Mouse (Mus musculus) forebrain, embryonic 11.5 days (tissue): ENCODE results near the gene Rap2a. TPM values are rescaled to one million over a fixed set of nuclear protein-coding genes. Genes with fewer than 3 reads are reported as not detected.

Experiments
- ATAC-seq: fragments of 200-750 bp; cut with Nextera tagmentation; replicated peaks from 2 replicates; pipeline ENCODE4 v1.8.0; 2017; ENCODE audit warnings: moderate TSS enrichment; ENCODE audit not compliant: low FRiP score
- DNase-seq: peaks from one replicate; pipeline ENCODE4 v3.0.0-alpha.2; 2017; ENCODE audit warnings: low spot score
- H3K27ac ChIP-seq: fragments of 300-500 bp; sonication (generic); 2 replicates; pipeline ENCODE4 v1.5.1; 2014; ENCODE audit warnings: low read depth, low read length
- H3K27me3 ChIP-seq: fragments of 300-500 bp; sonication (generic); 2 replicates; pipeline ENCODE4 v1.6.1; 2014; ENCODE audit warnings: mild to moderate bottlenecking, low read length, mixed read lengths; ENCODE audit not compliant: control insufficient read depth, insufficient read depth
- H3K36me3 ChIP-seq: fragments of 300-500 bp; sonication (generic); 2 replicates; pipeline ENCODE4 v1.6.1; 2014; ENCODE audit warnings: mild to moderate bottlenecking, low read length, moderate library complexity, mixed read lengths; ENCODE audit not compliant: control insufficient read depth, insufficient read depth
- H3K4me1 ChIP-seq: fragments of 300-500 bp; sonication (generic); replicated peaks from 2 replicates; pipeline ENCODE4 v1.6.1; 2014; ENCODE audit warnings: low read length, mixed read lengths; ENCODE audit not compliant: control insufficient read depth, insufficient read depth
- H3K4me2 ChIP-seq: fragments of 300-500 bp; sonication (generic); 2 replicates; pipeline ENCODE4 v1.6.1; 2014; ENCODE audit warnings: low read depth, mild to moderate bottlenecking, low read length, moderate library complexity, mixed read lengths; ENCODE audit not compliant: severe bottlenecking
- H3K4me3 ChIP-seq: fragments of 300-500 bp; sonication (generic); 2 replicates; pipeline ENCODE4 v1.5.1; 2014; ENCODE audit warnings: low read depth, low read length
- H3K9ac ChIP-seq: fragments of 300-500 bp; sonication (generic); 2 replicates; pipeline ENCODE4 v1.6.1; 2014; ENCODE audit warnings: low read length
- H3K9me3 ChIP-seq: fragments of 300-500 bp; sonication (generic); 2 replicates; pipeline ENCODE4 v1.6.1; 2016; ENCODE audit warnings: low read length, mixed read lengths; ENCODE audit not compliant: control insufficient read depth
- WGBS: fragments of 180-500 bp; shearing (Covaris S2); extraction: QIAGEN DNeasy Blood & Tissue Kit; methylation state at CpG from one replicate; pipeline ENCODE4 v1.1.7; 2014; 5-methylcytosine and 5-hydroxymethylcytosine counted together
- polyA plus RNA-seq: library from polyadenylated mRNA; unstranded; fragments of >200 nt; fragmentation: Nextera tagmentation; extraction: Ambion mirVana; gene quantifications from 2 replicates; pipeline ENCODE4 v1.2.1, GENCODE M21; 2014

The Rap2a gene
- polyA plus RNA-seq: 21.7 and 23.8 TPM in 2 replicates

- Histone ChIP-seq H3K27me3 (no peaks in the 10 kb centered on the region), H3K27ac (peak within 1 kb of the TSS; percentile 87), H3K4me1 (no peaks in the 10 kb centered on the region; the same call in 1 of the 2 replicates), H3K4me2 (peak within 1 kb of the TSS; percentile 63), H3K36me3 (no peaks in the 10 kb centered on the region), H3K9ac (peak within 1 kb of the TSS; percentile 66), H3K4me3 (peak within 1 kb of the TSS; percentile 79), H3K9me3 (no peaks in the 10 kb centered on the region)
- WGBS: under 1% methylated on average over 48 of the region's 78 CpGs
- DNase-seq: peak; percentile 98
- peak; percentile 91 for ATAC-seq
Measured at GRCm38 (mm10) chr14:120477982-120478568, at the start of gene Rap2a. Gene Rap2a, plus strand, starts transcription at chr14:120478444.

- Histone ChIP-seq H3K9ac (no peak overlapping the region), H3K27me3 (no peaks in the 10 kb centered on the region), H3K4me1 (no peaks in the 10 kb centered on the region), H3K4me3 (no peak overlapping the region), H3K9me3 (no peaks in the 10 kb centered on the region), H3K27ac (no peak overlapping the region), H3K36me3 (no peaks in the 10 kb centered on the region; the same call in 1 of the 2 replicates), H3K4me2 (no peak overlapping the region)
- ATAC-seq (no peak), DNase-seq (no peak)
- 91% methylated on average over 5 of the region's 5 CpGs for WGBS
Measured at GRCm38 (mm10) chr14:120428497-120428896, 49.7 kb upstream of the Rap2a start.

- no peak for ATAC-seq
- Histone ChIP-seq H3K4me2 (no peak overlapping the region), H3K27ac (no peak overlapping the region), H3K9me3 (no peaks in the 10 kb centered on the region), H3K9ac (no peak overlapping the region), H3K4me1 (no peaks in the 10 kb centered on the region), H3K27me3 (no peaks in the 10 kb centered on the region), H3K36me3 (no peaks in the 10 kb centered on the region), H3K4me3 (no peak overlapping the region)
- DNase-seq: no peak
Measured at GRCm38 (mm10) chr14:120432773-120433172, 45.5 kb upstream of the Rap2a start.

- Histone ChIP-seq H3K4me3 (no peak overlapping the region), H3K27ac (no peak overlapping the region), H3K4me2 (no peak overlapping the region), H3K36me3 (no peaks in the 10 kb centered on the region), H3K27me3 (no peaks in the 10 kb centered on the region), H3K9me3 (no peaks in the 10 kb centered on the region), H3K4me1 (no peaks in the 10 kb centered on the region), H3K9ac (no peak overlapping the region)
- no peak for ATAC-seq
- no peak for DNase-seq
- 80% methylated on average over 8 of the region's 8 CpGs for WGBS
Measured at GRCm38 (mm10) chr14:120433931-120434398, 44.3 kb upstream of the Rap2a start.

- no peaks in the 10 kb centered on the region for H3K9me3 ChIP-seq
- no peaks in the 10 kb centered on the region for H3K27me3 ChIP-seq
- no peak overlapping the region for H3K4me3 ChIP-seq
- no peak for DNase-seq
- H3K27ac ChIP-seq: no peak overlapping the region
- no peak for ATAC-seq
- no peaks in the 10 kb centered on the region for H3K4me1 ChIP-seq
- H3K36me3 ChIP-seq: no peaks in the 10 kb centered on the region
- H3K4me2 ChIP-seq: no peak overlapping the region
- 77% methylated on average over 1 of the region's 1 CpGs for WGBS
- no peak overlapping the region for H3K9ac ChIP-seq
Measured at GRCm38 (mm10) chr14:120434831-120435230, 43.4 kb upstream of the Rap2a start.

GRCm38 (mm10) chr14:120440716-120441115 lies 37.5 kb upstream of the Rap2a start:
- Histone ChIP-seq H3K4me2 (no peak overlapping the region), H3K27me3 (no peaks in the 10 kb centered on the region), H3K36me3 (no peaks in the 10 kb centered on the region), H3K9ac (no peak overlapping the region), H3K4me3 (no peak overlapping the region), H3K4me1 (no peaks in the 10 kb centered on the region), H3K27ac (no peak overlapping the region), H3K9me3 (no peaks in the 10 kb centered on the region)
- DNase-seq (no peak), ATAC-seq (no peak)

GRCm38 (mm10) chr14:120441256-120441655 lies 37.0 kb upstream of the Rap2a start:
- 86% methylated on average over 4 of the region's 4 CpGs for WGBS
- Histone ChIP-seq H3K27ac (no peak overlapping the region), H3K4me3 (no peak overlapping the region), H3K9me3 (no peaks in the 10 kb centered on the region), H3K27me3 (no peaks in the 10 kb centered on the region), H3K9ac (no peak overlapping the region), H3K4me1 (no peaks in the 10 kb centered on the region), H3K36me3 (no peaks in the 10 kb centered on the region), H3K4me2 (no peak overlapping the region)
- DNase-seq: no peak
- no peak for ATAC-seq

GRCm38 (mm10) chr14:120441836-120442235 lies 36.4 kb upstream of the Rap2a start:
- H3K9me3 ChIP-seq: no peaks in the 10 kb centered on the region
- no peaks in the 10 kb centered on the region for H3K4me1 ChIP-seq
- H3K36me3 ChIP-seq: no peaks in the 10 kb centered on the region
- no peak overlapping the region for H3K4me2 ChIP-seq
- no peak overlapping the region for H3K9ac ChIP-seq
- no peaks in the 10 kb centered on the region for H3K27me3 ChIP-seq
- H3K27ac ChIP-seq: no peak overlapping the region
- DNase-seq (no peak), ATAC-seq (no peak)
- WGBS: 92% methylated on average over 13 of the region's 13 CpGs
- no peak overlapping the region for H3K4me3 ChIP-seq

- 86% methylated on average over 7 of the region's 7 CpGs for WGBS
- Histone ChIP-seq H3K9me3 (no peaks in the 10 kb centered on the region), H3K4me1 (no peaks in the 10 kb centered on the region), H3K4me2 (no peak overlapping the region), H3K9ac (no peak overlapping the region), H3K27ac (no peak overlapping the region), H3K36me3 (no peaks in the 10 kb centered on the region), H3K27me3 (no peaks in the 10 kb centered on the region), H3K4me3 (no peak overlapping the region)
- ATAC-seq (no peak), DNase-seq (no peak)
Measured at GRCm38 (mm10) chr14:120454221-120454620, 24.0 kb upstream of the Rap2a start.
